Mouse (Mus musculus) lung, postnatal 10 days (tissue): ENCODE measurements around the gene Fam122b.

ENCODE experiments used
- DNase-seq: peaks from one replicate; pipeline ENCODE4 v3.0.0; 2021

Fam122b gene

DNA sequence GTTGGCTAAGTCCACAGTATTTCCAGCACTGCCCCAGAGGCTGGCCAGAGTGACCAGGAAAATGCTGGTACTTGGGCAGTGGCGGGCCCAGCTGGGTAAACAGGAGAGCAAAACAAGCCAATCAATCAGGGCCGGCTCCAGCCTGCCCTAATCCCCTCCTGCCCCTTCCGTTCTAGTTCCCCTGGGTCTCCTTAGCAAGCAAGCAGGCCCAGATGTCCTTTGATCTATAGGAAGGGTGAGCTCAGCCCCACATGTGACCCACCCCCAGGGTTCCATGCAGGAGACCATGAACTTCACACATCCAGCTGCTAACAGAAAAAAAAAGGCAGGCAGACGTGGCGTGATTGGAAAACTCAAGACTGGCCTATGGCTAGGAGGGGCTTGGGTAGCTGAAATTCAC is 73.2 kb downstream of the Fam122b start:
- no peak for DNase-seq
